Mouse (Mus musculus): ENCODE data around the gene Efcab6.

GRCm38 (mm10) chr15:84086364-84086763 is 21.2 kb upstream of the Efcab6 start:
- TF ChIP-seq CTCF (IDR thresholded peaks at IDR 0.05; ENCODE audit: control insufficient read depth, insufficient read depth, insufficient replicate concordance, low read depth, low read length) (no peak), POLR2A (IDR thresholded peaks at IDR 0.05; ENCODE audit: control insufficient read depth, low read depth, low read length) (no peak)
